Mouse (Mus musculus) hindbrain, embryonic 12.5 days (tissue): Measurements from ENCODE around the gene Rpl4. TPM values are rescaled to one million over a fixed set of nuclear protein-coding genes. Genes with fewer than 3 reads are reported as not detected.

Source experiments
- ATAC-seq: fragments of 200-750 bp; cut with Nextera tagmentation; 2 replicates; pipeline ENCODE4 v1.8.0; 2017; ENCODE audit warnings: moderate TSS enrichment; ENCODE audit not compliant: low FRiP score
- H3K27ac ChIP-seq: fragments of 300-500 bp; sonication (generic); 2 replicates; pipeline ENCODE4 v1.5.1; 2016; ENCODE audit warnings: mild to moderate bottlenecking
- H3K27me3 ChIP-seq: fragments of 300-500 bp; sonication (generic); 2 replicates; pipeline ENCODE4 v1.6.1; 2016; ENCODE audit warnings: mild to moderate bottlenecking
- H3K36me3 ChIP-seq: fragments of 300-500 bp; sonication (generic); 2 replicates; pipeline ENCODE4 v1.6.1; 2016; ENCODE audit warnings: mild to moderate bottlenecking
- H3K4me1 ChIP-seq: fragments of 300-500 bp; sonication (generic); 2 replicates; pipeline ENCODE4 v1.6.1; 2016
- H3K4me2 ChIP-seq: fragments of 300-500 bp; sonication (generic); replicated peaks from 2 replicates; pipeline ENCODE4 v1.6.1; 2016; ENCODE audit warnings: mild to moderate bottlenecking
- H3K4me3 ChIP-seq: fragments of 300-500 bp; sonication (generic); 2 replicates; pipeline ENCODE4 v1.5.1; 2016; ENCODE audit warnings: mild to moderate bottlenecking
- H3K9ac ChIP-seq: fragments of 300-500 bp; sonication (generic); 2 replicates; pipeline ENCODE4 v1.6.1; 2016; ENCODE audit warnings: mild to moderate bottlenecking, moderate library complexity
- H3K9me3 ChIP-seq: fragments of 300-500 bp; sonication (generic); replicated peaks from 2 replicates; pipeline ENCODE4 v1.6.1; 2016; ENCODE audit warnings: mild to moderate bottlenecking
- WGBS: fragments of 180-500 bp; shearing (Covaris S2); methylation state at CpG from one replicate; pipeline ENCODE4 v1.1.7; 2016; 5-methylcytosine and 5-hydroxymethylcytosine counted together
- microRNA-seq: library from miRNA; unstranded; fragments of <30 nt; microRNA quantifications from one replicate; pipeline ENCODE4, GENCODE M21; 2017
- polyA plus RNA-seq: library from polyadenylated mRNA; unstranded; fragments of >200 nt; fragmentation: Nextera tagmentation; extraction: Ambion mirVana; gene quantifications from 2 replicates; pipeline ENCODE4 v1.2.1, GENCODE M21; 2016

The Rpl4 gene
- polyA plus RNA-seq, 1 experiment from 2014 or later = 811 TPM

DNA sequence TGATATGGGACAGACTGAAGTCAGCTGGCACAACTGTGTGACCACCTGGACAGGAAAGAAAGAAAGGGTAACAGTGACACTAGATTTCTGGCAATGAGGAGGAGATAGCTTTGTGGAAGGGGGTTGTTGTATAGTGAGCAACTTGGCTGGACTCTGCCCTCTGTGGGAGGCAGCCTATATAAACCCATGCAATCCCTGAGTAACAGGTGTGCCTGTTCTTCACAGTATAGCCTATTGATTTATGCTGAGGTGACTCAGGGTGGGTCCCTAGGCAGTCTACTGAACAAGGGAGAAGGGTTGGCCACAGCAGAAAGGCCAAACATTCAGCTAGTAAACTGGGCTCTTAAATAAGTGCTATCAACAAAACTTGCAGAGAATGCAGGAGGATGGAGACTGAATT lies 52.6 kb downstream of the Rpl4 start:
- no peak overlapping the region for H3K9ac ChIP-seq
- H3K27me3 ChIP-seq = no peaks in the 10 kb centered on the region
- H3K4me3 ChIP-seq = no peak overlapping the region
- ATAC-seq = no peak
- H3K36me3 ChIP-seq = no peaks in the 10 kb centered on the region
- peaks cover 14% of the 10 kb centered on the region; the same call in 1 of the 2 replicates for H3K4me1 ChIP-seq
- no peak overlapping the region for H3K27ac ChIP-seq
- no peaks in the 10 kb centered on the region for H3K9me3 ChIP-seq
- no peak overlapping the region for H3K4me2 ChIP-seq

DNA sequence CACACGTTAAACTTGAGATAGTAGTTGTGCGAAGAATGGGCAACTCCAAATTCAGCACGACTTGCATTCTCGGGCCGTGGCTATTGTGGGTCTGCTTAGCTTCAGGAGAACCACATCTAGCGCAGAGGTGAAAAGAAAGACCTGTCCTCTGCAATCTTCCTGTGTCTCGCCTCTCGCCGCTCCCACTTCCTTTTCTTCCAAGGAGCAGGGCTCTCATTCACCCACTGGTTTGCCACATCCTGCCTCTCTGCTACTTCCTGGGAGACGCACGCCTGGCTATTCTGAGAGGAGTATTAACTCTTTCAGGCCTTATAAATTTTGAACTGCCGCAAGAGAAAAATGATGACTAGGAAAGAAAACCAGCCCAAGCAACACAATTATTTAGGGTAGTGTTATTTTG lies 54.6 kb downstream of the Rpl4 start:
- WGBS = 88% methylated on average over 12 of the region's 12 CpGs
- H3K4me1 ChIP-seq = peaks cover 30% of the 10 kb centered on the region
- H3K27me3 ChIP-seq = no peaks in the 10 kb centered on the region

More for the DNA sequence above, 54.6 kb downstream of the Rpl4 start:
- no peaks in the 10 kb centered on the region for H3K36me3 ChIP-seq
- H3K4me3 ChIP-seq = no peak overlapping the region
- H3K9me3 ChIP-seq = no peaks in the 10 kb centered on the region
- no peak overlapping the region for H3K4me2 ChIP-seq
- H3K9ac ChIP-seq = no peak overlapping the region
- no peak overlapping the region for H3K27ac ChIP-seq
- ATAC-seq = no peak

Small RNAs within 50 kb of the gene (microRNA-seq; reads per million reads assigned to microRNA genes)
- not detected for gene Gm24106

Other genes with a start within 250 kb of the Rpl4 start
- gene Smad6, start 151.3 kb upstream of the Rpl4 start, polyA plus RNA-seq = 12.4 and 13.0 TPM in 2 replicates
- gene Lctl, start 56.2 kb upstream of the Rpl4 start, polyA plus RNA-seq = not detected in 2 replicates
- 19.6 and 21.8 TPM in 2 replicates for gene Zwilch, start 271 bp upstream of the Rpl4 start, polyA plus RNA-seq
- 32.2 and 36.2 TPM in 2 replicates for gene Snapc5, start 5.9 kb downstream of the Rpl4 start, polyA plus RNA-seq
- gene Uchl4, start 61.8 kb downstream of the Rpl4 start, polyA plus RNA-seq = 3.6 and 4.0 TPM in 2 replicates
- 74.4 and 75.0 TPM in 2 replicates for gene Map2k1, start 80.3 kb downstream of the Rpl4 start, polyA plus RNA-seq
- 143 and 153 TPM in 2 replicates for gene Tipin, start 108.2 kb downstream of the Rpl4 start, polyA plus RNA-seq
- gene Dis3l, start 167.9 kb downstream of the Rpl4 start, polyA plus RNA-seq = 20.3 and 21.9 TPM in 2 replicates
- gene Megf11, start 212.3 kb downstream of the Rpl4 start, polyA plus RNA-seq = 7.6 and 8.0 TPM in 2 replicates